Mouse (Mus musculus) heart, postnatal 0 days (tissue): Measurements from ENCODE around the gene Exoc4.

ENCODE experiments used
- CTCF ChIP-seq: IDR thresholded peaks from 2 replicates; pipeline ENCODE4 v1.5.1; 2016; ENCODE audit warnings: antibody characterized with exemption, control low read depth, low read depth
- EP300 ChIP-seq: IDR thresholded peaks from 2 replicates; pipeline ENCODE4 v1.6.1; 2016; ENCODE audit warnings: antibody characterized with exemption, low read depth

GRCm38 (mm10) chr6:33998590-33998989 lies 749.7 kb downstream of the Exoc4 start:
- no peak for TF ChIP-seq CTCF
- TF ChIP-seq EP300, result no peak
